Mouse (Mus musculus) stomach, postnatal 0 days (tissue): ENCODE measurements at regions not wholly inside any gene's neighbourhood (a gene's known extent, or its start where the extent isn't known, plus 50 kb on each side); places are given as distances from the start of the nearest gene placed in this dataset.

ENCODE experiments used
- CTCF ChIP-seq: IDR thresholded peaks from 2 replicates; pipeline ENCODE4 v1.5.1; 2016; ENCODE audit warnings: antibody characterized with exemption, low read depth, mild to moderate bottlenecking, moderate library complexity
- EP300 ChIP-seq: optimal IDR thresholded peaks from 2 replicates; pipeline ENCODE3; 2016; ENCODE audit warnings: antibody characterized with exemption

GRCm38 (mm10) chr12:71718911-71719310, 112.0 kb upstream of the Daam1 start:
- TF ChIP-seq EP300 (no peak), CTCF (no peak)
